Mouse (Mus musculus) embryo, embryonic 10 days (tissue): ENCODE data around the gene Cisd3.
A peak's percentile ranks its signal among the peaks of the same experiment; 100 is the strongest.
"Not testable (repeated sequence)": the region's sequence is repeated elsewhere in the genome, so short reads cannot be mapped to it uniquely, and the experiment has no call there.

Experiments
- DNase-seq: peaks from one replicate; pipeline ENCODE4 v3.0.0-alpha.2; 2015; ENCODE audit warnings: low spot score

The Cisd3 gene

DNA sequence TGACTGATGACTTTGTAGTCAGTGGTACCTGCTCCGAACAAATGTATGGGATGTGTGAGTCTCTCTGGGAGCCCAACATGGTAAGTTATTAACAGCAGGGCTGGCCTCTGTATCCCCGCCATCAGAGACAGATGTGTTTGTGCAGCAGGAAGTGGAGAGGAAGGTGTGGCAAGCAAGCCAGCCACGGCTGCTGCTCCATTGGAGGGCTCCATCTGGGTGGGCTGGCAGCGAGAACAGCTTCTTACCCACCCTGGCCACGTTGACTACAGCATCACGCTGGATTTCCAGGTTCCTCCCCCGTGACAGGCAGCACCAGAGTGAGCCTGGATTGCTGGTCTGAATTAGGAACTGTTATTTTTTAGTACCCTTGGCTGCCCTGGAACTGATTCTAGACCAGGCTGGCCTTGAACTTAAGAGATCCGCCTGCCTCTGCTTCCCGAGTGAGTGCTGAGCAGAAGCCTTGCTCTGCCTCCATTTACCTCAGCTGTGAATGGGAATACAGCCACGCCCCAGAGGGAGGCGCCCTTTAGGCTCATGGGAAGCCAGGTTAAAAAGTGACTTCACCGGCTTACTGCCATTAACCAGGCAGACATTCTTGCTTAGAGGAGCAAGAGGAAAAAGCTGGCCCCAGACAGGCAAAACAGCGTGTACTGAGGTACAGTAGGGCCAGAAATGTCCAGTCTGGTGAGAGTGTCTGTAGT is 25.7 kb downstream of the Cisd3 start:
- no peak for DNase-seq

DNA sequence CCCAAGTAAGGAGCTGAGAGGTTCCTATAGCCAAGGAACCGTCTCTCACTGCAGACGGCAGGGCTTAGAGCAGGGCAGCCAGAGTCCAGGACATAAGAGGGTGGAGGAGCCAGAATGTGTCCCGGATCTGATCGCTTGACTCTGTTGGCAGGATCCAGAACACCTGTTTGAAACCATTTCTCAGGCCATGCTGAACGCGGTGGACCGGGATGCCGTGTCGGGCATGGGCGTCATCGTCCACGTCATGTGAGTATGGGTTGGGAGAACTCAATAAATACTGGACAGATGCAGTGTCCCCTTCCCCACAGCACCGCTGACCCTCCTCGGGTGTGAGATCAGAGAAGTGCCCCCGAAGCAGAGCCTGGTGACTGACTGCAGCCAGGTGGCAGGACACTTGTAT is 26.7 kb downstream of the Cisd3 start:
- no peak for DNase-seq

DNA sequence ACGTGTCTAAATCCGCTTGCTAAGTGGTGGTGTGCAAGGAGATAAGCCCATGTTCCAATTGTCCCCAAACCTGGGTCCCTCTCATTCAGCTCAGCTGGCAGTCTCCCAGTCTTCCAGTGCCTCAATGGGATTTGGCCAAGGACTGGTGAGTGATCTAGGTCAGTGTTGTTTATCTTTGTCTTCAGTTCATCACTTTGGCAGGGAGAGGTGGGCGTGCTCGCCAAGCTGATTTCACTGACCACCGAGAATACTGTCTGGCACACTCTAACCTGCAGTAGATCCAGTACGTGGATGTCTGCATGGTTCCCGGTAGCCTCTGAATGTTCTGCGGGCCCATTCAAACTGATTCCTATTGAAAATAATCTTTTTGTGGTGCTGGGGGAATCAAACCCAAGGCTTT is 28.3 kb downstream of the Cisd3 start:
- DNase-seq: no peak

DNA sequence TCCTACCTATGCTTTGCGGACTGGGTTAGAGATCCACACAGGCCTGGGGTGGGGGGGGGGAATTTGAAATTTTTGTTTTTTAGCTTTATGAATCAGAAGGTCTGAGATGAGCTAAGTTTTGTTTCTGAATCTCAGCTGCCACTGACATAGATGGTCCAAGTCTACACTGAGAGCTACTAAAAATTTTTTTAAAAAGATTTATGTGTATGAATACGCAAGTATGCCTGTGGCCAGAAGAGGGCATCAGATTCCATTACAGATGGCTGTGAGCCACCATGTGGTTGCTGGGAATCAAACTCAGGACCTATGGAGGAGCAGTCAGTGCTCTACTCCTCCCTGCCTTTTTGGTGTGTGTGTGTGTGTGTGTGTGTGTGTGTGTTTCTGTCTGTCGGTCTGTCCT is 28.7 kb downstream of the Cisd3 start:
- DNase-seq: no peak

GRCm38 (mm10) chr11:97714784-97715760 is 29.4 kb downstream of the Cisd3 start:
- no peak for DNase-seq

GRCm38 (mm10) chr11:97716021-97716420 is 30.4 kb downstream of the Cisd3 start:
- DNase-seq: no peak

- DNase-seq: no peak
Measured at GRCm38 (mm10) chr11:97717369-97718280, 32.0 kb downstream of the Cisd3 start.

DNA sequence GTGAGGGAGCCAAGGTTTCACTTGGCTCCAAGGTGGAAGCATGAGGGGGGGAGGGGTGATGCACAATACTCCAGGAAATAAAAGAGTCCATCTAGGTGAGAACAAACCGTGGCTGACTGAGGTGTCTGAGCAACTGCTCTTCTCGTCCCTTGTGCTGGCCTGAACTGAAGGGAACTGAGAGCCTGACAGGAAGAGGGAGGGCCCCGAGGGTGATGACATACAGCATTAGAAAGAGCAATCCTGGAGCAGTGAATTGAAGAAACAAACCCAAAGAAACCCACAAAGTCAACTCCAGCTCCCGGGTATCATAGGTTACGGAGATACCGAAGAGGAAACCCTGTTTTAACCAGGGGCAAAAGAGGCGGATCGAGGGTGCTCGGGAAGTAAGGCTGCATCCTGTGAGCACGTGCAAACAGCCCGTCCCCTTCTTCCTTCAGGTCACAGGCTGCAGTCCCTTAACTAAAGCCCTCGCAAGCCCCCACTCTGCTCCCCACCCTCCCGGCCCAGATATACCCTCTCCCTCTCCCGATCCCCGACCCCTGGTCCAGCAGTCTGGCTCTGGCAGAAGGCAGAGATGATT is 32.7 kb downstream of the Cisd3 start:
- no peak for DNase-seq

GRCm38 (mm10) chr11:97719041-97719440 is 33.4 kb downstream of the Cisd3 start:
- no peak for DNase-seq

DNA sequence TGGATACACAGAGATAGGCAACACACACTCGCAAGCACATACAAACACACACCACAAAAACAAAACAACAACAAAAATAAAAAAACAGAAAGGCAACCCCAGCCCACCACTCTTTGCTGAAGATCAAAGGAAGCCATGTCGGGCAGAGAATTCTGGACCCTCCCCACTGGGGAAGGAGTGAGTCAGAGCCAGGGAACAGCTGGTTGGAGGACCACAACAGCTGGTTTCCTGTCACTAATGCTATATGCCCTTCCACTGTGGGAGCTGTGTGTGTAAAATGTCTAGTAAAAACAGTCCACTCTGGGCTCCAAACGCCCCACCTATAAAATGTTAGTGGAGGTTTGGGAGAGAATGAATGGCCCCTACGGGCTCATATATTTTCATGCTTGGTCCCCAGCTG is 35.7 kb downstream of the Cisd3 start:
- DNase-seq: no peak

- no peak for DNase-seq
Measured at GRCm38 (mm10) chr11:97723709-97724108, 38.1 kb downstream of the Cisd3 start.

DNA sequence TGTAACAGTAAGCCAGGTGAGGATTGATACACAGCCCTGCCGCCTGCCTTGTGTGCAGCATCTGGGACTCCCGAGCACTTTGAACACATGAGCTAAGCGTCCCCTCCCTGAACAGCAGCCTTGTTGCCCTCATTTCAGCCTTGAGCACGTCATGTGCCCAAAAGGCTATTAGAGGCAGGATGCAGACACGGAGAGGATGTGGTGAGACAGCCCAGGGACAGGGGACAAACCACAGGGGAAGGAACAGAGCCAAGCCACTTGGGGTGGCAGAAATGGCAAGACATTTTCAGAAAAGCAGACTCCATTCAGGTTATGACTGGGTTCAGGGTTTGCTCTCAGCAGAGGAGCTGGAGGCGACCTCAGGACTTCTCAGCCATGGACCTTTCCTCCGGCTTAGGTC is 42.7 kb downstream of the Cisd3 start:
- no peak for DNase-seq

DNA sequence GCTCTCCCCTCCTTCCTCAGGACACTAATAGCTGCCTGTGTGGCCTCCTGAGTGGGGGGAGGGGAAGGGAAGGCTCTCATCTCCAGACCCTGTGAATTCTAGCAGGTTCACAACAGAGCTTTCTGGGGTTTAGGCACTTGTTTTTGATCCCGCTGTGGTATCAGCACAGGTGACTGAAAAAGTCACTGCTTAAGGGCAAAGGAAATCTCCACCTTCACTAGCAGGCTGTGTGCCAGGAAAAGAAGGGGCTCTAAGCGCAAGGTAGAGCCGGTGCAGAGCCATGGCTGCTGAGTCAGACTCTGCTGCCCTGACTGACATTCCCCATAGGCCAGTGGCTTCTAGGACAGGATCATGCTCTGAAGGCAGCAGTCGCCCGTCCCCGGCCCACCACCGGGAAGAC is 43.1 kb downstream of the Cisd3 start:
- no peak for DNase-seq

GRCm38 (mm10) chr11:97733689-97734088 is 48.1 kb downstream of the Cisd3 start:
- peak; percentile 79 for DNase-seq

GRCm38 (mm10) chr11:97734810-97735209 is 49.2 kb downstream of the Cisd3 start:
- DNase-seq: not testable (repeated sequence)

- no peak for DNase-seq
Measured at GRCm38 (mm10) chr11:97736645-97737044, 51.0 kb downstream of the Cisd3 start.

DNA sequence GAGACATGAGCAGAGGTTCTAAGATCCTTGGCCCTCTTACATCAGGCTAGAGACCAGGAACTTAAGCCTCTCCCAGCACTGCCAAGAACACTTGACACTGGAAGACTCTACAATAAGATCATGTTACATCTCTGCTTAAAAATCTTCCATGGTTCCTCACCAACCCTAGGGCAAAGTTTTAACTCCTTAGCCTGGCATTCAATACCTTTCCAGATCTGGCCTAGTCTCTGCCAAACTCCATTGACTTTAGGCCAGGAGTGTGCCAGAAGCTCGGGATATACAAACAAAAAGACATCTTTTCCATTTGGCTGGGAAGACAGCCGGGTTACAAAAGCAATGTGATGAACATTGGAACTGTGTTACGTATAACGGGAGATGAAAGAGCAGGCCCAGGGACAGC is 52.0 kb downstream of the Cisd3 start:
- no peak for DNase-seq
